Mouse (Mus musculus) limb, embryonic 12.5 days (tissue): Measurements from ENCODE around the gene Plekha5. TPM values are rescaled to one million over a fixed set of nuclear protein-coding genes. Genes with fewer than 3 reads are reported as not detected.

Experiments used
- ATAC-seq: fragments of 200-750 bp; cut with Nextera tagmentation; 2 replicates; pipeline ENCODE4 v1.8.0; 2017; ENCODE audit warnings: low read depth, moderate TSS enrichment; ENCODE audit not compliant: insufficient number of reproducible peaks, insufficient read depth, low FRiP score, low TSS enrichment
- H3K27ac ChIP-seq: fragments of 300-500 bp; sonication (generic); 2 replicates; pipeline ENCODE4 v1.5.1; 2016; ENCODE audit warnings: mild to moderate bottlenecking, moderate library complexity
- H3K27me3 ChIP-seq: fragments of 300-500 bp; sonication (generic); 2 replicates; pipeline ENCODE4 v1.6.1; 2016; ENCODE audit warnings: mild to moderate bottlenecking, moderate library complexity
- H3K36me3 ChIP-seq: fragments of 300-500 bp; sonication (generic); 2 replicates; pipeline ENCODE4 v1.6.1; 2016; ENCODE audit warnings: mild to moderate bottlenecking, moderate library complexity
- H3K4me1 ChIP-seq: fragments of 300-500 bp; sonication (generic); replicated peaks from 2 replicates; pipeline ENCODE4 v1.6.1; 2016
- H3K4me2 ChIP-seq: fragments of 300-500 bp; sonication (generic); 2 replicates; pipeline ENCODE4 v1.6.1; 2016; ENCODE audit warnings: mild to moderate bottlenecking, moderate library complexity
- H3K4me3 ChIP-seq: fragments of 300-500 bp; sonication (generic); replicated peaks from 2 replicates; pipeline ENCODE4 v1.5.1; 2016; ENCODE audit warnings: mild to moderate bottlenecking
- H3K9ac ChIP-seq: fragments of 300-500 bp; sonication (generic); replicated peaks from 2 replicates; pipeline ENCODE4 v1.6.1; 2016; ENCODE audit warnings: mild to moderate bottlenecking, moderate library complexity
- H3K9me3 ChIP-seq: fragments of 300-500 bp; sonication (generic); 2 replicates; pipeline ENCODE4 v1.6.1; 2016; ENCODE audit warnings: mild to moderate bottlenecking, moderate library complexity
- WGBS: fragments of 180-500 bp; shearing (Covaris S2); methylation state at CpG from one replicate; pipeline ENCODE4 v1.1.7; 2016; 5-methylcytosine and 5-hydroxymethylcytosine counted together
- polyA plus RNA-seq: library from polyadenylated mRNA; unstranded; fragments of >200 nt; fragmentation: Nextera tagmentation; extraction: Ambion mirVana; gene quantifications from 2 replicates; pipeline ENCODE4 v1.2.1, GENCODE M21; 2016

Gene Plekha5
- polyA plus RNA-seq, 1 experiment from 2014 or later = 50.1 TPM

DNA sequence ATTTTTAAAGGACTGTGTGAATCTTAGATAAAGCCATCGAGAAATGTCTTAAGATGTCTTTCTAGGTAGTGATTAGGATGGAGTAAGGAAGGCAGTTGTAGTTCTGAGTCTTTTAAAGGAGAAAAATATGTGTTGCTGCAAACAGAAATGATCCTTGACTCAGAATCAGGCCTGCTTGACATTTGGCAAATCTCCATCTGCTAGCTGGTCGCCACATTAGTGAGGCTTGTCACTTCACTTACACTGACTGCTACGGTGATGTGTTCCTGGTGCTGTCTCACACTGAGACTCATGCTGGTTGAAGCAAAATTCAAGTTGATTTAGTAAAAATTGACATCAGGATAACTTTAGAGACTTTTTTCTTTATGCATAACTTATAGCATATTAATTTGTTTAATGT, 32.0 kb downstream of the Plekha5 start:
- 80% methylated on average over 3 of the region's 3 CpGs for WGBS

GRCm38 (mm10) chr6:140456393-140457163, 32.7 kb downstream of the Plekha5 start:
- Histone ChIP-seq H3K9ac (no peak overlapping the region), H3K4me1 (peaks cover 10% of the 10 kb centered on the region), H3K27ac (no peak overlapping the region), H3K9me3 (no peaks in the 10 kb centered on the region), H3K36me3 (peaks cover 12% of the 10 kb centered on the region), H3K27me3 (no peaks in the 10 kb centered on the region), H3K4me3 (no peak overlapping the region), H3K4me2 (no peak overlapping the region)
- WGBS = 88% methylated on average over 15 of the region's 15 CpGs
- no peak for ATAC-seq

More for the DNA sequence above, 32.0 kb downstream of the Plekha5 start:
- ATAC-seq = no peak
- Histone ChIP-seq H3K36me3 (peaks cover 12% of the 10 kb centered on the region), H3K4me3 (no peak overlapping the region), H3K27ac (no peak overlapping the region), H3K9ac (no peak overlapping the region), H3K4me2 (no peak overlapping the region), H3K27me3 (no peaks in the 10 kb centered on the region), H3K4me1 (peaks cover 10% of the 10 kb centered on the region), H3K9me3 (no peaks in the 10 kb centered on the region)

DNA sequence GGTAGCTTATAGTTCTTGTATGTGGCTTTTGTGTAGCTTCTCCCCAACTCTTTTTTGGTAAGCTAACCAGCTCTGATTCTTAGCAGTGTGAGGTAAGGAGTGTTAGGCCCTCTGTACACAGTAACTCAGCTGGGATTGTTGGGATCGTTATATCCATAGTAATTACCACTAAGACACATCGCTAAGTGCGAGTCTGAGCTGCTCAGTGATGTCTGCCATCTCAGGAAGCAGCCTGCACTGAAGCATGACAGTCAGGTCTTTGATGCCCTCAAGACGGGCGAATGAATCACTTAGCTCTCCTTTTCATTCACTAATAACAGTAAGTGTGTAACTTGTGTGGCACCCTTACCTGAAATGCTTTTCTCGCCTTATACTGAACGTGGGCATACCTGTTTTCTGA, 36.5 kb downstream of the Plekha5 start:
- no peak overlapping the region for H3K27ac ChIP-seq
- peaks cover 18% of the 10 kb centered on the region for H3K4me1 ChIP-seq
- H3K4me3 ChIP-seq = no peak overlapping the region
- H3K36me3 ChIP-seq = no peaks in the 10 kb centered on the region
- no peak overlapping the region for H3K9ac ChIP-seq
- no peak overlapping the region for H3K4me2 ChIP-seq
- H3K27me3 ChIP-seq = no peaks in the 10 kb centered on the region
- ATAC-seq = no peak
- WGBS = 81% methylated on average over 7 of the region's 7 CpGs
- H3K9me3 ChIP-seq = no peaks in the 10 kb centered on the region

GRCm38 (mm10) chr6:140464818-140465217, 41.0 kb downstream of the Plekha5 start:
- no peak for ATAC-seq
- Histone ChIP-seq H3K4me2 (no peak overlapping the region), H3K36me3 (no peaks in the 10 kb centered on the region), H3K4me1 (peaks cover 18% of the 10 kb centered on the region), H3K9ac (no peak overlapping the region), H3K4me3 (no peak overlapping the region), H3K9me3 (no peaks in the 10 kb centered on the region), H3K27me3 (no peaks in the 10 kb centered on the region), H3K27ac (no peak overlapping the region)
- WGBS = 93% methylated on average over 6 of the region's 6 CpGs

DNA sequence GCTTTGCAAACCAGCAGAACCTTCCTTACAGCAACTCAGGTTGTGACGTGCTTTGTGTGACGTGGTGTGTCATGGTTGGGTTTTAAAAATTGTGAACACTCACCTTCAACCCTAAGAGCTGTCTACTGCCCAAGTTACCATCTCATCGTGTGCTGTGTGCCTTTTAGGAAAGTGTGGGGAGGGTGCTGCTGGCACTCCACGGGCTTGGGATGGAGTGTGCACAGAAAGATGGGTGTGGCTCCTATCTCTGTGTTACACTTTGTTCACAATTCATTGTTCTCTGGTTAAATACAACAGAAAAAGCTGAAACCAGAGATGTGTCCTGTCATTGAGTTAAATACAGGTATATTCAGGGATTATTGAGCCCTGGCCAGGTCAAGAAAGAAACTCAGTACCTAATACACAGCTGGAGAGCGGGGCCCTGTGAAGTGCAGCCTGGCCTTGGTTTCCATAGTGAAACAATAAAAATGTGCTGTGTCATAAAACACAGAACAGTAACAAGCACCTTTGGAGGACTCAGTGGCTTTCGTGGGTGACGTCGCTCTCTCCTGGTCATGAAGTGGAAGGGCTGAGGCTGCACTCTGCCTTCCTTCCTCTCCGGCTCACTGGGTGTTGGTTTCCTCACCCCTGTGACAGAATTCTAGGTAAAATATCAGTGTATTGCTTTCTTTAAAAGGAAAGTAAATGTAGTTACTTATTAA, 42.2 kb downstream of the Plekha5 start:
- no peaks in the 10 kb centered on the region for H3K9me3 ChIP-seq
- 58% methylated on average over 9 of the region's 9 CpGs for WGBS
- H3K4me1 ChIP-seq = peaks cover 18% of the 10 kb centered on the region
- ATAC-seq = peak; percentile 77
- no peak overlapping the region for H3K4me3 ChIP-seq
- H3K4me2 ChIP-seq = no peak overlapping the region
- no peak overlapping the region for H3K27ac ChIP-seq
- no peak overlapping the region for H3K9ac ChIP-seq
- H3K27me3 ChIP-seq = no peaks in the 10 kb centered on the region
- no peaks in the 10 kb centered on the region for H3K36me3 ChIP-seq

GRCm38 (mm10) chr6:140466841-140467240, 43.0 kb downstream of the Plekha5 start:
- Histone ChIP-seq H3K9me3 (no peaks in the 10 kb centered on the region), H3K4me2 (no peak overlapping the region), H3K4me1 (peaks cover 18% of the 10 kb centered on the region), H3K27ac (no peak overlapping the region), H3K9ac (no peak overlapping the region), H3K27me3 (no peaks in the 10 kb centered on the region), H3K4me3 (no peak overlapping the region), H3K36me3 (no peaks in the 10 kb centered on the region)
- 75% methylated on average over 6 of the region's 6 CpGs for WGBS
- no peak for ATAC-seq

- H3K27me3 ChIP-seq = no peaks in the 10 kb centered on the region
- peaks cover 18% of the 10 kb centered on the region for H3K4me1 ChIP-seq
- no peak overlapping the region for H3K27ac ChIP-seq
- no peak overlapping the region for H3K4me3 ChIP-seq
- H3K4me2 ChIP-seq = no peak overlapping the region
- H3K9me3 ChIP-seq = no peaks in the 10 kb centered on the region
- no peak for ATAC-seq
- no peak overlapping the region for H3K9ac ChIP-seq
- 95% methylated on average over 12 of the region's 12 CpGs for WGBS
- H3K36me3 ChIP-seq = no peaks in the 10 kb centered on the region
These were observed 44.0 kb downstream of the Plekha5 start for GRCm38 (mm10) chr6:140467851-140468250.

DNA sequence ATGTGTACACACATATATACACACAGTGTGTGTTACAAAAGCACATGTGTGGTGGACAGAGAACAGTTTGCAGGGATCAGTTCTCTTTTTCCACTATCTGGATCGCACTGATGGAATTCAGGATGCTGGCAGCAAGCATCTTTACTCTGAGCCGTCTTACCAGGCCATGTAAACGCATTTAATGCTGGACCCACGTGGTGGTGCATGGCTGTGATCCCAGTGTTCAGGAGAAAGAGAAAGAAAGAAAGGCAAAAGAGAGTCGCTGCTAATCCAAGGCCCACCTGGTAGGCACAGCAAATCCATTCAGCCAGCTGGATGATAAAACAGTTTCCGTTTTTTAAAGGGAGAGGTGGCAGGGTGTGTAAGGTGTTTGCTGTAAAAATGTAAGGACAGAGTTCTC, 45.9 kb downstream of the Plekha5 start:
- no peaks in the 10 kb centered on the region for H3K9me3 ChIP-seq
- H3K9ac ChIP-seq = no peak overlapping the region
- no peak overlapping the region for H3K27ac ChIP-seq
- H3K4me3 ChIP-seq = no peak overlapping the region
- ATAC-seq = no peak
- no peaks in the 10 kb centered on the region for H3K36me3 ChIP-seq
- peaks cover 13% of the 10 kb centered on the region for H3K4me1 ChIP-seq
- 87% methylated on average over 6 of the region's 6 CpGs for WGBS
- no peaks in the 10 kb centered on the region for H3K27me3 ChIP-seq
- no peak overlapping the region for H3K4me2 ChIP-seq

GRCm38 (mm10) chr6:140471751-140472150, 47.9 kb downstream of the Plekha5 start:
- H3K27ac ChIP-seq = no peak overlapping the region
- WGBS = 88% methylated on average over 5 of the region's 5 CpGs
- H3K9ac ChIP-seq = no peak overlapping the region
- H3K36me3 ChIP-seq = no peaks in the 10 kb centered on the region
- H3K4me1 ChIP-seq = no peaks in the 10 kb centered on the region
- no peak overlapping the region for H3K4me3 ChIP-seq
- no peaks in the 10 kb centered on the region for H3K9me3 ChIP-seq
- ATAC-seq = no peak
- H3K27me3 ChIP-seq = no peaks in the 10 kb centered on the region
- H3K4me2 ChIP-seq = no peak overlapping the region

- Histone ChIP-seq H3K4me1 (peaks cover 5% of the 10 kb centered on the region), H3K9me3 (no peaks in the 10 kb centered on the region), H3K36me3 (no peaks in the 10 kb centered on the region), H3K27me3 (no peaks in the 10 kb centered on the region), H3K27ac (no peak overlapping the region), H3K4me2 (no peak overlapping the region), H3K9ac (no peak overlapping the region), H3K4me3 (no peak overlapping the region)
- 57% methylated on average over 4 of the region's 4 CpGs for WGBS
- no peak for ATAC-seq
These were observed 48.5 kb downstream of the Plekha5 start for GRCm38 (mm10) chr6:140472345-140472744.

GRCm38 (mm10) chr6:140475393-140476087, 51.7 kb downstream of the Plekha5 start:
- Histone ChIP-seq H3K36me3 (no peaks in the 10 kb centered on the region), H3K9ac (no peak overlapping the region), H3K4me2 (no peak overlapping the region), H3K4me1 (peaks cover 11% of the 10 kb centered on the region), H3K27me3 (no peaks in the 10 kb centered on the region), H3K27ac (no peak overlapping the region), H3K4me3 (no peak overlapping the region), H3K9me3 (no peaks in the 10 kb centered on the region)
- ATAC-seq = no peak
- whole genome bisulfite sequencing = 88% methylated on average over 9 of the region's 9 CpGs
